Mouse (Mus musculus): ENCODE measurements at regions not wholly inside any gene's neighbourhood (a gene's known extent, or its start where the extent isn't known, plus 50 kb on each side); places are given as distances from the start of the nearest gene placed in this dataset.

- no peak for DNase-seq (ENCODE audit: low read depth)
Observed at GRCm38 (mm10) chr8:36363291-36363690, 597.7 kb downstream of the Gm19410 start.

GRCm38 (mm10) chr8:36364567-36365231, 599.1 kb downstream of the Gm19410 start:
- no peak for DNase-seq (ENCODE audit: low read depth)

- DNase-seq (ENCODE audit: low read depth), result no peak
Observed at GRCm38 (mm10) chr8:36365945-36366344, 600.4 kb downstream of the Gm19410 start.

GRCm38 (mm10) chr8:36376579-36377350, 611.2 kb downstream of the Gm19410 start:
- DNase-seq (ENCODE audit: low read depth), result no peak

- DNase-seq (ENCODE audit: low read depth), result no peak
Observed at GRCm38 (mm10) chr8:36394487-36394886, 598.9 kb upstream of the AI429214 start.

GRCm38 (mm10) chr8:36396493-36396892, 596.9 kb upstream of the AI429214 start:
- DNase-seq (ENCODE audit: low read depth), result no peak

GRCm38 (mm10) chr8:36406706-36407105, 586.7 kb upstream of the AI429214 start:
- DNase-seq (ENCODE audit: low read depth), result no peak

Data from naive thymus-derived CD4-positive, alpha-beta T cell, adult 2 months (primary cell).